Mouse (Mus musculus) right cerebral cortex, postnatal 10 days (tissue): Measurements from ENCODE around the gene Rpl26.

Experiments used
- DNase-seq, 2 experiments: peaks; one replicate each; pipeline ENCODE4 v3.0.0; 2021; ENCODE audit warnings: low spot score in 2 of 2

Rpl26 gene

DNA sequence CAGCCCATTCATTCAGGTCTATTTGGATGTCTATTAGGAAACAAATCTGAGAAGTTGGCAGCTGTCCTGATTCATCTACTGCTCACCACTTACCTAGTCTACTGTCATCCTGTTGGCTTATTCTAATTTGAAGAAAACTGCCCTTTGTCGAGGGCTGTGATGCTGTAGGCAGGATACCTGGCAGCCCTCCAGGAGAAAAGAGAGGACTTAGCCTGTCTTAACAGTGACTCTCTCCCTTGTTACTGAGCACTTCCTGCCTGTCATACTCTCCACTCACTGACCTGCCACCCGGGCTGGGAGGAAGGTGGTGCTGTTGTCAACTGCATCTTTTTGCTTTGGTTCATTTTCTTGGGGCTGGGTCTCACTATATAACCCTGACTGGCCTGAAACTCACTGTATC lies 10.8 kb upstream of the Rpl26 start:
- DNase-seq, result no peak

DNA sequence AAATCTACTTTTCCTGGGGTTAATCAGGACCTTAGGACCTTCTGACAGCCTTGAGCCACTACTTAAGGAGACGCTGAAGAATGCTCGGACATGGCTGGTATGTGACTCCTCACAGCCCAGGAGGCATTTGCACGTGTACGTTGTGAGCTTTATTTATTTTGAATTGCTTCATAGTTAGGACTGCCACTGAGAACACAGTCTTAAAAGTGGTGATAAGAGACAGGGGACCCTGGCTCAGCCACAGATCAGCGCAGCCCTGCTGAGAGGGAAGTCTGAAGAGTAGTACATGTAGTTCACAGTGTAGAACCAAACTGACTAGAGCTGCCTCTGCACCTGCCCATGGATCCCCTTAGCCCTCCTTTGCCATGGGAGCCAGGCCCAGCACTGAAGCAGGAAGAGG lies 9.6 kb upstream of the Rpl26 start:
- DNase-seq, result no peak

DNA sequence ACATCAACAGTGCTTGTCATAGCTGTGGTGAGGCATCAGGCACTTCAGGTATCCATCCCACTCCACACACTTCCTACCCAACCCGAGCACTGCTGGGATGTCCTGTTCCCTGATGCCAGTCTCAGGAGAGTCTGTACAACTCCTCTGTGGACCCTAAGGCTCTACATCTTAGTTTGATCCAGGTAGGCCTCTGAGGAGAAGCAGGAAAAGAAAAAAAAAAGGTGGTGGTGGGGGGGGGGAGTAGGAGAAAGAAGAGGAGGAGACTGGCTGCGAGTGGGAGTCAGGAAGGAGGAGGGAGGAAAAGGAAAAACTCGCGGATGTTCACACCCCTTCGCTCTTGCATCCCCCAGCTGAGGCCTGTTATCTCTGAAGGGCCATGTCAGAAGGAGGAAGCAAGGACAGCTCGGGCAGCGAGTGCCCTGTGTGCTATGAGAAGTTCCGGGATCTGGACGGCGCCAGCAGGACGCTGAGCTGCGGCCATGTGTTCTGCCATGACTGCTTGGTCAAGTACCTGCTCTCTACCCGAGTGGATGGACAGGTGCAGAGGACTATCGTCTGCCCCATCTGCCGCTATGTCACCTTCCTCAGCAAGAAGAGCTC lies 9.1 kb upstream of the Rpl26 start:
- DNase-seq, result no peak

DNA sequence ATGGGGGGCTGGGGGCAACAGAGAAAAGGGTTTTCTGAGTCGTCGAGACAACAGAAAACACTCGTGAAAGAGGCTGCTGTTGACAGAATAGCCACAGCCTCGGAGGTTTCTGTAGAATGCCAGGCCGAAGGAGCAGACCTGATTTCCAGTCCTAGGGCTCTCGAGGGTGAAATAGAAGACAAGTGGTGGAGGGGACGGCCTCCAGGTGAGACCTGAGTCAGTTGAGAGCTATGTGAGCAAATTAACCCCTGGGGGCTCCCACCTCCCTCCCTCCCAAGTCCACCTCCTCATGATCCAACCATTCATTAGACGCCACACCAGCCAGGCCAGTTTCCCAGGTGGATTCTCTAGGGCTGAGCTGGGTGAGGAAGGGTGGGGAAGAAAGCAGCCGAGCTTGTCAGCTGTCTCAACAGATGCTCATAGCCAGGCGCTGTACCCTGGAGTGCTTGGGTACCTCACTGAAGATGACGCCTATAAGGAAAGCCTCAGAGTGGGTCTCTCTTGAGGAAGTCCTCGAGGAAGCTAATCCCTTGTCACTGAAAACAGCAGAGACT lies 7.4 kb upstream of the Rpl26 start:
- no peak for DNase-seq

DNA sequence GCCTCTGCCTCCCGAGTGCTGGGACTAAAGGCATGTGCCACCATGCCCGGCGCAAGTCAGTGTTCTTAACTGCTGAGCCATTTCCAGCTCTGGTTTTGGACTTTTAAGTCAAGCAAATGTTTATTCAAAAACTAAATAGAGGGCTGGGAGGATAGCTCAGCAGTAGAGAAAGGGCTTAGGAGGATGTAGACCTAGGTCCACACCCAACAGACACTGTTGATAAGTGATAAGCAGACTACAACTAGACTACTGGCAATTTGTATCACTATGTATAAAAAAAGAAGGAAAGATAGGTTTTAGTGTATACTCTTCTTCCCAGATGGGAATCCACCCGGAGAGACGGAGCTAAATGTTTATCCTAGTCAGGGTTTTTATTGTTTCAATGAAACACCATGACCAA lies 5.1 kb upstream of the Rpl26 start:
- no peak for DNase-seq

DNA sequence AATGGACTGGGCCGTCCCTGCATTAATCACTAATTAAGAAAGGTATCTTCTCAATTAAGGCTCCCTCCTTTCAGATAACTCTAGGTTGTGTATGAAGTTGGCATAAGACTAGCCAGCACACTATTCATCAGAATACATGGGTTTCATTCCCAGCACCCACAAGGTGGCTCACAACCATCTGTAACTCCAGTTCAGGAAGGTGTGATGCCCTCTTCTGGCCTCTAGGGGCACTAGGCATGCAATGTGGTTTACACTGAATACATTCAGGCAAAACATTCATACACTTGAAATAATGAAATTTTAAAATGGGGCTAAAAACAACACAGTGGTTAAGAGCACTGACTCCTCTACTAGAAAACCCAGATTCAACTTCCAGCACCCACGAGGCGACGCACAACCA lies 4.3 kb upstream of the Rpl26 start:
- peak in 1 of 2 experiments; percentile 34 for DNase-seq

DNA sequence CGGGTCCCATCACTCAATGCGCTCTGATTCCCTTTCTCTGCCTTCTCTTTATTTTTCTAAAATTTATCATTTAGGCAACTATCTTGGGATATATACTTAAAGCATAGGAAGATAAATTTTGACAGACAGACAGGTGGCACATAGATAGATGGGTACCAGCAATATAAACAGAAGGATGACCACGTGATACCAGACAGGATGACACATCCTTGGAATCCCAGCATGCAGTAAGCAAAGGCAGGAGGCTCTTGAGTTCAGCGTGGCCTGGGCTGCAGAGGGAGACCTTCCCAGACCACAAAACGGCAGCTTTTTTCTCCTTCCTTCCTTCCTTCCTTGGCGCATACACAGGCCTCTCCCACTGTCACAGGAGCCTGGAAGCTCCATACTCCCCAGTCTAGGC lies 3.5 kb upstream of the Rpl26 start:
- no peak for DNase-seq

DNA sequence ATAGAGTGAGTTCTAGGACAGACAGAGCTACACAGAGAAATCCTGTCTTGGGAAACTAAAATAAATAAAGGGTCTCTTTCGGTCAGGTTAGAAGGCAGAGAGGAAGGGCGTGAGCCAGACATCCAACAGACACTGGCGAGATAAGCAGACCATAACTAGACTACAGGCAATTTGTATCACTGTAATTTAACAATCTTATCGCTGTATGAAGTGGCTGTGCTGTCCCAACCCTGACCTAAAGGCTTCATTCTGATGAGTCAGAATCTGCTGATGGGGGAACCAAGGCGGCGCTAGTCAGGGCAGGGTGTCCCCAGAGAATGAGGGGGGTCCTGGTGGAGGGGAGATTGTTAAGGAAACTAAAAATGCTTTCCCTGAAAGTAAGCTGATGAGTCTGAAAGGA lies 2.6 kb upstream of the Rpl26 start:
- no peak for DNase-seq

DNA sequence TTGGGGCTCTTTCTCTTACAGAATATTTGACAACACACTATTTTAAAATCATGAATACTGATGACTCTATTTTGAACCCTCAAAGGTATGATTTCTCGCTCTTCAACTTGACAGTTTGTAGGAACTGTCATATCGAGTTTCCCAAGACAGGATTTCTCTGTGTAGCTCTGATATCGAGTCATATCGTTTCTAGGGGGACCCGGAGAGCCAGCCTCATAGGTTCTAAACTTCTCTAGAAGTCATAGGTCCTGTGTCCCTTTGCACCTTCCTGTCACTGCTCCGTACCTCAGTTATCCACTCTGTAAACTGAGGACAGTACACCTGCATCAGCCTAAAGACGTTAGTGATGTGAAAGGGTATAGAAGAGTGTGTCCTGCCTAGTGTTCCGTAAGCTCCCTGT lies 1.6 kb upstream of the Rpl26 start:
- DNase-seq, result no peak

DNA sequence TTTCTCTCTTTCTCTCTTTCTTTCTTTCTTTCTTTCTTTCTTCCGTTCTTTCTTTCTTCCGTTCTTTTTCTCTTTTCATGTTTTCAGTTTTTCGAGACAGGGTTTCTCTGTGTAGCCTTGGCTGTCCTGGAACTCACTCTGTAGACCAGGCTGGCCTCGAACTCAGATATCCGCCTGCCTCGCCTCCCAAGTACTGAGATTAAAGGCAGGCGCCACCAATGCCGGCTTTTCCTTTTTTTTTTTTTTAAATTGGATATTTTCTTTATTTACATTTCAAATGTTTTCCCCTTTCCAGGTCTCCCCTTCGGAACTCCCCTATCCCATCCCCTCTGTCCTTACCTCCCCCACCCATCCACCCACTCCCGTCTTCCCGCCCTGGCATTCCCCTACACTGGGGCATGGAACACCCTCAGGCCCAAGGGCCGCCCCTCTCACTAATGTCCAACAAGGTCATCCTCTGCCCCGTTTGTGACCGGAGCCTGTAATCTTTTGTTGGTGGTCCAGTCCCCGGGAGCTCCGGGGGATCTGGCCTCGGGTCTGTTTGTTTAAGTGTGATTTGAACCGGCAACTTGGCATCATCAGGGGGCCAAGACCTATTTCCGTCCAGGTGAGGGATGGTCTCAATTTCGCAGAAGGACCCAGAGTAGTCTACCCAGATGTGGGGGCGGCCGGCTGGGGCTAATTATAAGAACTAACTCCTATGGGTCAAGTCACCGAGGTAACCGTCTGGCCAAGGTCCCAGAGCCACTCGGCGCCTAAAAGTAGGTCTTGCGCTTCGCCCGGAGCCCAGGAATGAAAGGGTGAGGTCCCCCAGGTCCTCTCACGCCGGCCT lies 648 bp upstream of the Rpl26 start:
- no peak for DNase-seq

DNA sequence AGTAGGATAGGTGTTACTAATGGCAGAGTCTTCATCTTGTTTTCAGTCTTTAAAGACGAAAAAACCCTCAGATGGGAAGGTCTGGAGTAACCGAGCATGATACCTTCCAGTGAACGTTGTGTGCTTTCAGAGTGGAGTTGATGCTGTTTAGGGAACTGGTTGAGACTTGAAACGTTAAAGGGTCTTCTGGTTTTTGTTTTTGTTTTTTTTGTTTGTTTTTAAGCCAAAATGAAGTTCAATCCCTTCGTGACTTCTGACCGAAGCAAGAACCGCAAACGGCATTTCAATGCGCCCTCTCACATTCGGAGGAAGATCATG lies 623 bp downstream of the Rpl26 start:
- DNase-seq, result no peak

DNA sequence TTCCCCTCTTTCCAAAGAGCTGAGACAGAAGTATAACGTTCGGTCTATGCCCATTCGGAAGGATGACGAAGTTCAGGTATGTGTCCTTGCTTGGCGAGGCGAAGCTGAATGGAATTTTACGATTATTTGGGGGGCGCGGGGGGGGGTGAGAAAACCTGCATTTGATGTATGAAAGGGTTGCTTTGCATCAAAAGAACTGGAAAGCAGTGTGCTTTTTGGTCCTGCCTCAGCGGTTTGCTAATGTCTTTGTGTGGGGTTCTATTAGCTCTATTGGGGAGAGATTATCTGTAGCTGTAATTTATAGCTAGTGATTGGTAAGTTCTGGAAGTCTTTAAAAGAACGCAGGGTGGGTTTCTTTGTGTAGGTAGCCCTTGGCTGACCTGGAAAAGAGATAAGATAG lies 984 bp downstream of the Rpl26 start:
- DNase-seq, result no peak

DNA sequence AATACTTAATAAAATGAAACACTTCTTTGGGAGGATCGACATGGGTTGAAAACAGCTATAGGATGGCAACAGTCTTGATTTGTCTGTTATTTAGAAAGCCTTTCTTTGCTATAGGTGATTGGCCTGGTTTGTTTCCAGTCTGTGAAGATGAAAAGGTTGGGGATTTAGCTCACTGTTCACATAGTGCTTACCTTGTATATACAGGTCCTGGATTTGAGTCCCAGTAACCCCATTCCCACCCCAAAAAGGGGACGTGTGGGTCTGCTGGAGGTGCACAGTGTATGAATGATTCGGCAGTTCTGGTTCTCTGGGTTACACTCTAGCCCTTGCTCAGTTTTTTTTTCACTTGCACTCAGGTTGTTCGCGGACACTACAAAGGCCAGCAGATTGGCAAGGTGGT lies 1.4 kb downstream of the Rpl26 start:
- no peak for DNase-seq

DNA sequence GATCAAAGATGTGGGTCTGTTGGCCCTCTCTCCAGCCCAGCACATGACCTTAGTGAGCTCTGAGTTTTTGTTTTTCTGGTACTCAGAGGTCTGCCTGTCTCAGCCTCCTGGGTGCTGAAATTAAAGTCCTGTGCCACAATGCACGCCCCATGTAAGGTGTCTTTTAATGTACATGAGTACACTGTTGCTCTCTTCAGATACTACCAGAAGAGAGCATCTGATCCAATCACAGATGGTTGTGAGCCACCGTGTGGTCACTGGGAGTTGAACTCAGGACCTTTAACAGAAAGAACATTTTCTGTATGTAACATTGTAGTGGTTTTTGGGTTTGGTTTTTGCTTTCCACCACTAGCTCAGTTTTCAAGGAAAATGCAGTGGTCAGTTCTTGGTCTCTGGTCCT lies 2.4 kb downstream of the Rpl26 start:
- DNase-seq, result no peak

DNA sequence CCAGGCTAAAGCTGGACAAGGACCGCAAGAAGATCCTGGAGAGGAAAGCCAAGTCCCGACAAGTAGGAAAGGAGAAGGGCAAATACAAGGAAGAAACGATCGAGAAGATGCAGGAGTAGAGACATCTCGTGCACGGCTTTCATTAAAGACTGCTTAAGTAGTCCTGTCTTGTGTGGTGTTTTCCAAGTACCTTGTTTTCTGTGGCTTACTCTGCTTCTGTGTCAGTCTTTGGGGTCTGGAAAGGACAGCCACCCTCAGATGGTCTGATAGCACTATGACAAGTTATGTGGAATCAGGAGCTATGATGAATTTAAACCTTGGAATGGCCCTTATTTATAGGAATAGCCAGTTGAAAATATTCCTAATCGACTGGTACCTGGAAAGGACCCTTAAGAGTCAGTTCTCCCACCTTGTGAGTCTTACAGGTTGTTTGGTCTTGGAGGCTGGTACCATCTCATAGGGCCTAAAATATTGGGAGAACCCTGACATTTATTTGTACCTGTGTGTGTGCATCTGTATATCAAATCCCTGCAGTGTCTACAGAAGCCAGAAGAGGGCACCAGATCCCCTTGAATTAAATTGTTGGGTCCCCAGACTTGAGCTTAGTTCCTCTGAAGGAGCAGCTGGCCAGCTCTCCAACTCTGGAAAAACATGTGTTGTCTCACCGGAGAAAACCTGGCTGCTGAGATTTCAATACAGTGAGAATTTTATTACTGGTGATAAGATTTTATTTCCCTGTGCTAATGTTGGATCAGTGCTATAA lies 3.2 kb downstream of the Rpl26 start:
- peak; percentile 81 to 84 for DNase-seq

DNA sequence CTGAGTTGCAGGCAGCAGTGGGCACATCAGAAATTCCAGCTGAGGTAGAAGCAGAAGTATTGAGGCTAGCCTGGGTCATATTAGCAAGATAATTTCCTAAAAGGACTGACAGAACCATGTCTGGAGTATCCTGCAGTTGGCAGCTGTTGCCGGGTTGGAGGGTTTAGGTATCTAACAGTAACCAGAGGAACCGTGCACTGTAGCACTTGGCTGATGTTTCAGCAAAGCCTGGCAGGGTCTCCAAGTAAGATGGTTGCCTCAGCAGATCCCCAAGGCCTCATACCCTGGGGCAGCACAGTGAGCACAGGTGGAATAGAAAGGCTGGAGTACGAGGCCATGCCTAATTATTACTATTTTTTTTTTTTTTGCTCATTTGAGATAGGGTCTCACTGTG lies 3.8 kb downstream of the Rpl26 start:
- DNase-seq, result no peak

DNA sequence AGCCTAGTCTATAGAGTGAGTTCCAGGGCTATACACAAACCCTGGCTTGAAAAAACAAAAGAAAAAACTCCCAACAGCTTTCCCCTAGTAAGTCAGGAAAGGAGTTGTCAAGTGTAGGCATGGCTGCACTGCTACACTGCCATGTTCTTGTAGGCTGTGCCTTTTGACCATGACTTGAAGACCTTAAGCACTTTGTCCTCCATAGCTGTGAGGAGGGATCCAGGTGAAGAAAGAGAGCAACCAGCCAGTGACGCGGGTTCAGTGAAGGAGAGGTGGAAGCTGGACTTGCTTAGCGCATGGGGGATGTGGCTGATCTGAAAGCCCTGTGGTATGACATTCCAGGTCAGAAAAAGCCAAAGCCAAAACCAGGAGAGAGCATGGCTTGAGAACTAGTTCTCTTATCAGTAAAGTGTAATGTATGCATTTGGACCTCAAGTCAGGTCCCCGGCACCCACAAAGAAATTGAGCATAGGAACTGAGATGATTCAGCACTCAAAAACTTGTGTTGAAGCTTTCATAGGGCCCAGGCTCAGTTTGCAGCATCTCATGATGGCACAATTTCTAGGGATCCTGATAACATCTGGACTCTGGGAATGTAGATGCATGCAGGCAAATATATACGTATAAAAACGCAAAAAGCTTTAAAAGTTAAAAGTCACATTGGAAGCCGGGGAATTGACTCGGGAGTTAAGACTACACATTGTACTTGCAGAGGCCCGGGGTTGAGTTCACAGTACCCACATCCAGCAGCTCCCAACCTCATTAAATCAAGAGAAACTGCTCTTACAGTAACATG lies 4.5 kb downstream of the Rpl26 start:
- no peak for DNase-seq

DNA sequence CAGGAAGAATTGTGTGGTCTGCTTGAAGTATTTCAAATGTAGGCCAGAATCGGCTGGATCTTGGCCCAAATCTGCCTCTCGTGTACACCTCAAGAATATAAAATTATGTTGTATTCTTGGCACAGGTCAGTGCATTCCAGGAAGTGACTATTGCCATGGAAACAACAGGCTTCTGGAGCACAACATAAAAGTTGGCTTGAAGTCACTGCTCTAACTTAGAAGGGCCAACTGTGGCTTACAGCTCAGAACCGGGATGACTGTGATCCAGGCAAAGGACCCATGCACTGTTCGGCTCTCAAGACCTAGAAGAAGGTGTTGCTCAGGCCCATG lies 5.0 kb downstream of the Rpl26 start:
- DNase-seq, result peak; percentile 41 to 53

DNA sequence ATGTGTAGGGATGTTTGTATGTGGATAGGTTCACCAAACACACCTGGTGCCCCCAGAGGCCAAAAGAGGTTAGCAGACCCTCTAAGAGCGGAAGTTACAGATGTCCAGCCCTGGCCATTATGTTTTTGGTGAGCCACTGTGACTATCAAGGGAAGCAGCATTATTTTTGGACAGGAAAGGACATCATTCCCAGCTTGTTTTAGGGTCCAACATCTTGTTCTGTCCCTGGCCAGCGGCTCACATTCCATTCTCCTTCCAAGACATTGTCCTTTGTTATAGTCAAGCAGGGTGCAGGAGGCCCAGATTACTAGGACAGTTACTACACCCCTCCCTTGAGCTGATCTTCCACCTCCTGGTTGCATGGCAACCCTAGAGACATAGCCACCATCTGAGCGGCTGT lies 5.9 kb downstream of the Rpl26 start:
- DNase-seq, result no peak

DNA sequence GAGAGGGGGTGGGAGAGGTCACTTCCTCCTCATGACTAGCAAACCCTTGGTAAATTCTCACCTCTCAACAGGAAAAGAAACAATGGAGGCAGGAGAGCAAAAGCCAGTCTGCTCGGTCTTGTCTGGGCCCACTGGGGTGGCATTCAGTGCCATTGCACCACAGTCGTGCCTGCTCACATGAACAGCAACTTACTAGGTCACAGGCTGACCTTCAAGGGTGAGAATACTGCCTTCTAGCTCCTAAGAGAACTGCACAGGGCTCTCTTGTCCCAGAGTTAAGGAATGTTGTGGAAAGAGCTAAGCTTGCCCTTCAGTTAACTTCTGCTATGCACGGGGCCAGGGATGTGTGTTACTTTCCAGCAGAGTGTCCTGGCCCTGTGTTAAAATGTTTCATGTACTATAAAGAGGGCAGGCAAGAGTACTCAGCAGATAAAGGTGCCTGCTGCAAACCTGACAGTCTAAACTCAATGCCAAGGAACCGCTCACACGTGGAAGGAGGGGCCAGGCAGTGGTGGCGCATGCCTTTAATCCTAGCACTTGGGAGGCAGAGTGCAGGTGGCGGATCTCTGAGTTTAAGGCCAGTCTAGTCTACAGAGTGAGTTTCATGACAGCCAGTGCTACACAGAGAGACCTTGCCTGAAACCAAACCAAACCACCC lies 7.6 kb downstream of the Rpl26 start:
- no peak for DNase-seq

DNA sequence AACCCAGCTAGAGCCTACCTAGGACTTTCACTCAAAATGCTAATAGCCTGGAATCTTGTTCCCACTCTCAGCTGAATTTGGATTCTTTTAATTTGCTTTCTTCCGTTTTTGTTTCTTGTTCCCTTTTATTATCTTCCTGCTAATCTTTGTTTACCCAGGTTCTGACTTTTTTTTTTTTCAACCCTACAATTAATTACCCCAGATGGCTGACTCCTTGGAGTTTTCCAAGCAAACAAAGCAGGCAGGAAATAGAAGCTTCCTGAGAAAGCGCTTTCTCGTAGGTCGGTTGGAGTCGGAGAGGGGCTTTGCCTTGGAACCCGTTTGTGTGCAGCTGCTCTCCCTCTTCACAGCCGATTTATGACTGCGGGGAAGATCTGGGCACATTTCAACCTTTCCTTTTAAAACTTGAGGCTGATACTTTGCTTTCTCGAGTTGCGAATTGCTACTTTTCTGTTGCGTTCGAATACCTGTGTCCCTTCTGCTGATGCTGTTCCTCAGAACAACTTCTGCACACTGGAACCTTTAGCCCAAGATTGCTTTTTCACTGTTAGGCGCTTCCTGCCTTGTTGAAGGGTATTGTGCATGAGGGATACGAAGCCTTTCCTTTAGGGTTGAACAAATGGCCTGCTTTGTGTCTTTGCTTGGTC lies 10.3 kb downstream of the Rpl26 start:
- DNase-seq, result no peak
